Mouse (Mus musculus): ENCODE data around the gene Olfr987.
"Not testable (repeated sequence)": the region's sequence is repeated elsewhere in the genome, so short reads cannot be mapped to it uniquely, and the experiment has no call there.

The Olfr987 gene

GRCm38 (mm10) chr2:85339215-85339614 lies at the start of gene Olfr987:
Olfr987 (minus strand) TSS chr2:85339315.
- DNase-seq, result not testable (repeated sequence)

GRCm38 (mm10) chr2:85363127-85363526 lies 24.0 kb upstream of the Olfr987 start, which contains the start of gene Olfr988:
Olfr988 (minus strand) TSS chr2:85363227.
- not testable (repeated sequence) for DNase-seq

- DNase-seq, result peak; percentile 6
Observed at GRCm38 (mm10) chr2:85339972-85340371, 857 bp upstream of the Olfr987 start.

- no peak for DNase-seq
Observed at GRCm38 (mm10) chr2:85319106-85319505, 20.0 kb downstream of the Olfr987 start.

- DNase-seq, result no peak
Observed at GRCm38 (mm10) chr2:85285406-85285805, 53.7 kb downstream of the Olfr987 start.

- no peak for DNase-seq
Observed at GRCm38 (mm10) chr2:85284626-85285025, 54.5 kb downstream of the Olfr987 start.

DNA sequence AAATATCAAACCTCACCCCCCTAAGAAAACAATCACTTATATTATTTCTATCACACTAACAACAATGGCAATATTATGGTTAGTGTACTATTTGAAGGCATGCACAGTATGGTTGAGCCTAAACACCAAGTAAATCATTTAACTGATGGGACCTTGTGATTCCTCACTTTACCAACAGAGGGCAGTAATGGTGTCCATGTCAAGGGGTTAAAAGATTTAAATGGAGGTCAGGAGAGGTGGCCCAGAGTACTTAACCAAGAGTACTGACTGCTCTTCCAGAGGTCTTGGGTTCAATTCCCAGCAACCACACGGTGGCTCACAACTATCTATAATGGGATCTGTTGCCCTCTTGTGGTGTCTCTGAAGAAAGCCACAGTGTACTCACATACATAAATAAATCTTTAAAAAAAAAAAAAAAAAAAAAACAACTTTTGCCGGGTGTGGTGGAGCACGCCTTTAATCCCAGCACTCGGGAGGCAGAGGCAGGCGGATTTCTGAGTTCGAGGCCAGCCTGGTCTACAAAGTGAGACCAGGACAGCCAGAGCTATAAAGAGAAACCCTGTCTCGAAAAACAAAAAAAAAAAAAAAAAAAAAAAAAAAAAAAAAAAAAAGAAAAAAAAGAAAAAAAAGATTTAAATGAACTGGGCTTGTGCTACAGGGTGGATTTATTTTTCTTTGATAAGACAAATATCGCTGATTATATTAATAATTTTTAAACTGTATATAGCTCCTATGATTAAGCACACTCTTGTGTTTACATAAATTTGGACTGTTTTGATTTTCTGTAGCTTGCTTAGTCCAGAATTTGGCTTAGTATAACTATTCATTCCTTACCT lies 55.3 kb downstream of the Olfr987 start:
- DNase-seq, result peak; percentile 6

DNA sequence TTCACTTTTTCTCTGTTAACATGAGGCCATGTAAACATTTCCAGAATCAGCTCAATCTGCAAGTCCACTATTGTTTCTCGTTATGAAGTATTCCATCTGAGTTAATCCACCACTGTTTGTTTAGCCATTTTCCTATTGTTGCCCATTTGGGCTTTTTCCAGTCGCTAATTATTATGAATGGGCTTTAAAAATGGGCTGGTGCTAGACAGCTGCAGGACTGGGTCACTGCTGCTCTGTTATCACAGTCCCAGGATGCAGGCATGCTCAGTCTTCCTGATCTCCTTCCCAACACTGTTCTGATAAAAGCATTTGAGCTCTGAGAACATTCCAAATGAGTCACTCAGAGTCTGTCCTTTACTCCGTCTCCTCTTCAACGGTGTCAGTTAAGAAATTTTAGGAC lies 58.1 kb downstream of the Olfr987 start:
- DNase-seq, result peak; percentile 52

All from lung, postnatal 36 days (tissue).